Mouse (Mus musculus): ENCODE measurements around the gene Lhx4.

The Lhx4 gene

DNA sequence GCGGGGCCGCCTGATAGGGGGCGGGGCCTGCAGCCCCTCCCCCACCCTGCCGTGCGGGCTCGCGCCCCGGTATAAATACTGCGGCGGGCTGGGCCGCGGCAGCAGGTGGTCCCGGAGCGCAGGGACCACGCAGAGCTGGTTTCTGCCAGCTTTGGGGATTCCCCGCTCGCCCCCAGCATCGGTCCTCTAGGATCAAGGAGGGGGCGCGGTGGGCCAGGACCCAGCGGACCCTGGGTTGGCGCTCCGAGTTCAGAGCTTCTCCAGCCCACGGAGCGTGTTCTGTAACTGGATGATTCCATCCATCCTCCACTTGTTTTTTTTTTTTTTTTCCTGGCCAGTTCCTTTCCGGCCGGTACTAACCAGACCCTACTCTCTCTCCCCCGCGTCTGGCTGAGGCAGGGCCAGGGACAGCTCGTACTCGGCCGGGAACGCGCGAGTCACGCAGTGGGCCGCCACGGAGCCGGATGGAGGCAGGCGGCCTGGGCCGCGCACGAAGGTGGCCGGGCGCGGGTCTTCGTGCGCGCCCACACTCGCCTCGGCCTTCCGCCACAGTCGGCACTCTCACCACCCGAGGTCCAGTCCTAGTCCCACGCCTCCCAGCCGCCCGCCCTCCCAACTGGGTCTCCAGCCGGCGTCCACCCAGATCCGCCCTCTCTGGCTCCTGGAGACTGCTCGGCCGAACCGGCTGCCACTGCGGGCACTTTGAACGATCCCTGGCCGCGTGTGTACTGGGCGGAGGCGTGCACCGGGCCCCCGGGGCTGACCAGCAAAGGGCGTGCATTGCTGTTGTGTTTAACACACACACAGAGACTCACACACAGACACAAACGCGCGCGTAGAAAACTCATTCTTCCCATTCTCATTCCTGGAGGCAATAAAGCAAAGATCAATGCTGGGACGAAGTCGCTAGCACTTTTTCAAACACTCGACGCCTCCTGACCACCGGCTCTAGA, 8.8 kb downstream of the Lhx4 start:
- DNase-seq (ENCODE audit: low read depth), result no peak

DNA sequence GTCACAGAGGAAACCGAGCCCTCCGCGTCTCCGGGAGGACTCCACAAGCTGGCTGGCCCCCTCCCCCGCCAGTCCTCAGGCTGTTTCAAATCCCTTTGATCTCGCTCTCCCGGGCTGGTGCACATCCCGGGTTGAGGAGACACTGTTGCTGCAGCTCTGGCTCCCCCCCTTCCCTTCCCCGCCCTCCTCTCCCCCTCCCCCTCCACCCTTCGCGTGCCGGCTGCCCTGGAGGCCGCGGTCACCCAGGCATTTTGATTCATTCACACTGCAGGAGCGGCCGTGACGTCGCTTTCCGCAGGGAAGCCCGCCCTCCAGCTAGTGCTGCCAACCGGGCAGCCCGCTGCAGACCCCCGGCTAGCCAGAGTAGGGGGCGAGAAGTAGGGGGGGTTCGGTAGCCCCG, 9.5 kb downstream of the Lhx4 start:
- peak; percentile 45 for DNase-seq (ENCODE audit: low read depth)

DNA sequence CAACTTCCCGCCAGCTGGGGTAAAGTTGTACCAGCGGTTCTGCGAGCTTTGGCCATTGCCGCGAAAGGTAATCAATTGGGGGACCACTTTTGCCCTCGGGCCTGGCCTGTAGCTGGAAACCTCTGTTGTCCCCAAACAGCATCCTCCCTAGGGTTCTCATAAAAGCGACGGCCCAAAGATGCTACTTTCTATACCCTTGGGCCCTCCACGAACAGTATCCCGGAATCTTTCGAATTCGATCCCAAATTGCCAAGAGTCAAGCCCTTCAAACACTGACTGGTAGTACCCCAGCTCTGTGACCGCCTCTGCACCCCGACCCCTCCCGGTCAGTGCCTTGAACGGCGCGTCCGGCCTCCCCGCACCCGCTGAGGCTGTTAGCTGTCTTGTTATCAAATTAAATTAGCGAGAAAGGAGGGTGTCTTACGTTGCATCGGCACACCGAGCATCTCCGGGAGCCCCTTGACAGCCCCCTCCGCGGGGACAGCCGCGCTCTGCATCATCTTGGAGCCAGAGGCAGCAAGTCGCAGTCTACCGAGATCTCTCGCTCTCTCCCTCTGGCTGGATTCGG, 10.0 kb downstream of the Lhx4 start:
- no peak for DNase-seq (ENCODE audit: low read depth)

DNA sequence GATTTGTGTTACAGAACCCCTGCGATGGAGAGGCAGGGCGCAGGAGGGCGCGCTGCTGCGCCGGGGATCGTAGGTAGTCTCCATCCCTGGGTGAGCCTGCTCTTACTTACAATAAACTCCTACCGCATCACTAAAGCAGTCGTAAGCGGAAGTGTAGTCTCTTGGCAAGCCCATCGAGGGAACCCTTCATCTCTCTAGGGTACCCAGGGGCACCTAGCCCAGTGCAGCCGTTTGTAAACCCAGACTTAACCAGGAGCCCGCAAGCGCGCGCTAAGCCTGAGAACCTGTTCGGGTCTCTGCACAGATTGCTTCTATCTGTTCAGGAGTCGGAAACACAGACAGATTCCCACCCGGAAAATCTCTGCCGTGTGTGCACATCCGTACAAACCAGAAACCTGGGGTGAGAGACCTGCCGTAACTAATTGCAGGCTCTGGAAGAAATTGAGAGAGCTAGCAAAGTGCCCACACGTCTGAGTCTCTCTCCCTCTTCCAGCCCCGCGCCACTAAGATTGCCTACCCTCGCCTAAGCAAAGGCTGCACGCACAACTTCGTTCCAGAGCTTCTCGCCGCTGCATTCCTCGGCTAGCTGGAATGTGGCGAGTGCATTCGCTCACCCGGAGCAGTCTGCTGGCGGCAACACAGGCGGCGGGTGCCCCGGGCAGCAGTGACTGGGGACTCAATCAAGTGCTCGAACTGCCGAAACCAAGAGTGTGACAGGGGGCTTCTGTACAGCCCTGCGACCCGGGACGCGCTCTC, 10.7 kb downstream of the Lhx4 start:
- peak; percentile 55 for DNase-seq (ENCODE audit: low read depth)

DNA sequence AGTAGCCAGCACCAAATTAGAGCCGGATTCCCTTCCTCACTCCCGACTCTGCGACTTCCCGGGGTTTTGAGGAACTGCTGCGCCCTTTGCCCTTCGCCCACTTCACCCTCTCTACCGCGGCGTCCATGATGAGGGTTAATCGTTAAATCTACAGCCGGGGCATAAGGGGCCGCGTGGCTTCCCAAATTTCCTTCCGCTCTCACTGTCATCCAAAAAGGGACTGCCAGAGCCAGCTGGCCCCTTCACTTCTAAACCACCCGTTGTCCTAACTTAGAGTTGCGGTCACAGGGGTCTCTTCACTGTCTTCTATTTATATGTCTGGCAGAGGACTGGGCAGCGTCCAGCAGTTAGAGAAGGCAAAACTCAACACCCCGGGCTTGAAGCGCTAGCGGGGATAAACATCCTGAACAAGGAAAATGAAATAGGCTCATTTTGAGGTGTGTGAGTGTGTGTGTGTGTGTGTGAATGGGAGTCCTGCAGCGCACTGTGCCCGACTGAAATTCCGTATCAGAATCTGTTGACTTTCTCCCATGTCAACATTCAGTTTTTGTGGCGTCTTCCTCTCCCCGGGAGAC, 13.6 kb downstream of the Lhx4 start:
- no peak for DNase-seq (ENCODE audit: low read depth)

DNA sequence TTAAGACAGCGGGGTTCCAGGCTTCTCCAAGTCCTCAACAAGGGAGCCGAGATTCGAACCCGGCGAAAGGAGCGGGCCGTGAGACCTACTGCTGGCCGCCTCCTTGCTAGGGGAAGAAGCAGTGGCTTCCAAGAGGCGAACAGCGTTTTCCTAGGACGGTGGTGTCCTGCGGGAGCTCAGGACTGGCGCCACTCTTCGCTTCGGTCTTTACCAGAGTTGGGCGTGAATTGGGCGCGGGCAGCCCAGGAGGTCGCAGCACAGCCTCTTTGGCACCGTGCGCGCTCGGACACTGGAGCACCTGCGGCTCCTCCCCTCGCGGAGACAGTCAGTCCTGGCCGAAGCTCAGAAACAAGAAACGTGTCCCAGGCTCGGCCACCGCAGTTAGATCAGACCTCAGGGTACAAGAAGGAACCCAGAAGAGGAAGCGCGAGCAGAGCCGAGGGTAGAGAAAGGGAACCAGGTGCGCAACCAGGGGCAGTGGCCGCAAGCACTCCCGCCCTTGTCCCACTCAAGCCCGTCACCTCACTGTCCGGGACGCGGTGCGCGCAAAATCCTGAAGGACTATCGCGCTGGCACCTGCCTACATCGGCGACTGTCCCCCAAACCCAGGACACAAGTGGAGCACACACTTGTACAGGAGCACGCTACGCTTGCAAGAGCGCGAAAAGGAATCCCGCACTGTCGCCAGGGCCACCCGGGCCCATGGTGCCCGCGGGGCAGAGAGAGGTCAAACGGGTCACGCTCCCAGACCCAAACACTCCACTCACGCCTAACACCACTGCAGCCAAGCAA, 14.3 kb downstream of the Lhx4 start:
- no peak for DNase-seq (ENCODE audit: low read depth)

DNA sequence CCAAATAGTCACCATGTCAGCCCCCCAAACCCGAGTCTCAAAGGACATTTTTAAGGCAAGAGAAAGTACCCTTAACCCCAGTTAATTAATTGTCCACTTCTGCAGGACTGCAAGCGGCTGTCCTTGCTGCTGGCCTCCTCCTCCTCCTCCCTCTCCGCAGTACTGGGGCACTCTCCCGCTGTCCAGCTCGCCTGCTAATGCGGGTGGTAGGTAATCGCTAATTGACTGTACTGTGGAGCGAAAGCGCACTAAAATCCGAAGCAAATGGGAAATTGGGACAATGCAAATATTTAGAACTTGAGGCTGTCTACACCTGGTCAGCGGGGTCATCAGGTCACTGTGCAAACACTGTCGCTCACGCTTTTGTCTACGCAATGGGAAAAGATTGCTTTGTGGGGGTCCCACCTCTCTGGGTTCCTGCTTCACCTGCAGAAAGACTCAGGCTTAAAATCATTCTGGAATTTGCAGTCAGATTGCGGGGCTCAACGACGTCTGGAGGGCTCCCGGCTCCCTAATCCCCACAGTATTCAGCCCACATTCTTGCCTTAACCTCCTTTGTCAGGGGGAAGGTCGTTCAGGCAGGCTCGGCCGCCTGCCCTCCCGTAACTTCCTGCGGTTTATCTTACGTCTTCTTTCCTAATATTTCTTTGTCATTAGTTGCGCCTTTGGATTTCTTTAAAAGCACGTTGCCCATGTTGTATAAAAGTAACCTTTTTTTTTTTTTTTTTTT, 15.2 kb downstream of the Lhx4 start:
- DNase-seq (ENCODE audit: low read depth), result no peak

DNA sequence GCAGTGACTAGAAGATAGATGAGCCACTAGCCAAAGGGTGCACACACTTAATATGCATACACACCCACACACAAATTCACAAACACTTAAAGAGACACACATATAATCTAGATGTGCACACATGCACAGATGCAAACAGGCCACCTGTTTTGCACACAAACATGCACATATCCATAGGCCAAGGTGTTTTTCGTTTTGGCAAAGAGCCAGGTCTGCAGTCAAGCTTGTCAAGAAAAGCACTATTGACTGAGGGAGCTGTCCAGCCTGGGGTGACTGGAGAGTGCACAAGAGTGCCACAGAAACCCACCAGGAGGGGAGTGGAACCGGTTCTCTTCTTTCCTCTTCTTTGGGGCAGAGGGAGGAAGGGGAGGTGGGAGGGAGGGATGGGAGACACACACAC, 20.3 kb downstream of the Lhx4 start:
- peak; percentile 17 for DNase-seq (ENCODE audit: low read depth)

DNA sequence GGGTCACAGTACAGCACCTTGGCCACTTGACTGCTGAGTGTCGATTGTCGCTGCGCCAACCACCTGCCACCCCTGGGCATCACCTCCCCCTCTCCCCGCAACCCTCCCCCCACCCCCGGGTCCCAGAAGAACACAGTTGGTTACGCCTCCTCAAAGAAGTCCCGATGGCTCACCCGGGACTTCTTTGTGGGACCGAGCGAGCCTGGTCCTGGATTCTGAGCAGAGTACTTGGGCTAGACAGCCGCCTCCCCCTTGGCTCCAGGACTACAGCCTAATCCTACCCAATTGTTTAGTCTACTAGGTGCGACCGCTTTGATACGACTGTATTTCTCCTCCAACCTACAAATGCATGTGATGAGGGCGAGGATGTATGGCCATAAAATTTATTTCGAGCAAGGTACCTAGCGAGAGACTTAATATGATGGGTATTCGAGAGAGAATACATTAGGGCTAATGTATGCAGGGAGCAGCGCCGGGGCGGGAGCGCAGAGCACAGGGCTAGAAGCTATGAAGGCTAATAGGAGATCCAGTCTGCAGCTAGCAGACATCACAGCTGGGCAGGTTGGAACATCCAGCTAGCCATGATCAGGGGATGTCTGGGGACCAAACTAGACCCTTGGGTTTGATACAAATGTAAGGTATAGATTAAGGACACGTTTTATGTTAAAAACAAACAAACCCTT, 22.2 kb downstream of the Lhx4 start:
- DNase-seq (ENCODE audit: low read depth), result no peak

DNA sequence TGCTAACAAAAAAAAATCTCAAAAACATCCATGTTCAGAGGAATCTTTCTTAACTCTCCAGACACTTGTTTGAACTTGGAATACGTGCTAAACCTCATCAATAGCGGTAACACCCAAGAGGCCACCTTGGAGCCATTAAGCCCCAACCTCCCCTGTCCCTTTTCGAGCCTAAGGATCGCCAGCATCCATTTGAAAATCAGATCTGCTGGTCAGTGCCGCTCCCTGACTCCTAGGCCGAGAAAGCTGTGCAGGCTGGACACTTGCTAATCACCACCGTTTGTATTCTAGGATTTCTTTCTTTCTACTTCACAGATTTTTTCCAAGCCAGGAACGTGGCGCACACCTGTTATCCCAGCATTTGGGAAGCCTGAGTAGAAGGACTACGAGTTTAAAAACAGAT, 23.7 kb downstream of the Lhx4 start:
- no peak for DNase-seq (ENCODE audit: low read depth)

DNA sequence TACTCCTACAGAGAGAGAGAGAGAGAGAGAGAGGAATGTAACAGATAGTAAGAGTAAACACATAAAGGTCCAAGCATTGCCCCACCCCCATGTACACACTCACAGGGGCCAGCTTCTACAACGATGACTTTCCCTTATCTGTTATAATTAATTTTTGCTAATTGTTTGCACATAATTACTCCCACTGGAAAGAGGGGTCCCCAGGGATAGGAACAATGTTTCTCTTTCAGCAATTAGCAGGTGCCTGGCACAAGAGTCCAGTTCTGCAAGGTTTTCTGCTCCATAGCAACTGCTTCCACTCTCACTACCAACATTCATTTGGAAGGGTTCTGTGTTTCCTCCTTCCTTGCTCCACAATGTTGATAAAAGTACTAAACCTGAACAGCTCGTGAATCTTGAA, 25.6 kb downstream of the Lhx4 start:
- DNase-seq (ENCODE audit: low read depth), result no peak

DNA sequence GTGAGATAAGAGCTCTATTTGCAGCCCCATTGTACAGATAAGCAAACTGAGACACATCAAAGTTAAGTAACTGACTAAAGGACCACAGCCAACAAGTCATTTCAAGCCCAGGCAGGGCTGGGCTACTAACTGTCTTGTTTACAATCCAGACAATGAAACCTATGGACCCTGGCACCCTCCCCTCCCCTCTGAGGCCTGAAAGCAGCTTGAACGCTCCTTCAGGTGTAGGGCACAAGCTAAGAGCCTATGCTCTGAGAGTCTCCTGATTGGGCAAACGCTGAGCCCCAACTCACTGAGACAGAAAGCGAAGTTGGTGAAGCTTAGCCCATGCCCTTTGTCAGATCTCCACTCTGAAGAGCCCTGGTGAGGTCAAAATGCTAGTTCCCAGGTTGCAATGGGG, 27.2 kb downstream of the Lhx4 start:
- no peak for DNase-seq (ENCODE audit: low read depth)

DNA sequence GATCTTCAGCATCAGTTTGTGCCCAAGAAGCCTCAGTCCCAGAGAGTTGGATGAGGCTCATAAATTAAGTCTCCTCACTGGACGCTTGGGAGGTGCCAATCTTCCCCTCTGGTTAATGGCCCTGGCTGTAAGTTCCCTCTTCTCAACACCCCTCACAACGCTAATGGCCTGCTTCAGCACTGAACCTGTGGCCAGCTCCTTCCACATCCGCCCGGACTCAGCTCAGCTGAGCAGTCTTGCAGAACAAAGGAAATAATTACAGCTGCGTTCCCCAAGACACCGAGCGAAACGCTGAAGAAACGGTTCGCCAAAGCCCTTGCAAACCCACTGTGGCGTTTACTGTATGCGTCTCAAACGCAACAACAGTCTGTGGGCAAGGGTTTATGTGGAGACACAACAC, 29.3 kb downstream of the Lhx4 start:
- DNase-seq (ENCODE audit: low read depth), result peak; percentile 79

DNA sequence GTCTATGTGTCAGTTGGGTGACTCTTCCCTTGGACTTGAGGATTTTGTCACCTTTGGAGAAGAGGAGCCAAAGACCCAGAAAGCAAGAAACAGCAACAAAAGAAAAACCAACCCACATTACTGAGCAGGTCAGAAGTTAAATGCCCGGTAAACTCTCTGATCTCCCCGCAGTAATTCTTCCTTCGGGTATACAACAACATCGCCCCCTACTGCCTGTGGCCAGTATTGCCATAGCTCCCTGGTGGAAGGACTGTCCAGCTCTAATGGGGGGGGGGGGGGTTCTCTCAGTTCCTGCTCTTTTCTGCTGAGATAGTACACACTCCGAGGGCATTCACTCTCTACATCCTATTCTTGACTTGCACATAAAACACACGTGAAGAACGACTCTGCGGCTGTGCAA, 30.0 kb downstream of the Lhx4 start:
- DNase-seq (ENCODE audit: low read depth), result peak; percentile 62

DNA sequence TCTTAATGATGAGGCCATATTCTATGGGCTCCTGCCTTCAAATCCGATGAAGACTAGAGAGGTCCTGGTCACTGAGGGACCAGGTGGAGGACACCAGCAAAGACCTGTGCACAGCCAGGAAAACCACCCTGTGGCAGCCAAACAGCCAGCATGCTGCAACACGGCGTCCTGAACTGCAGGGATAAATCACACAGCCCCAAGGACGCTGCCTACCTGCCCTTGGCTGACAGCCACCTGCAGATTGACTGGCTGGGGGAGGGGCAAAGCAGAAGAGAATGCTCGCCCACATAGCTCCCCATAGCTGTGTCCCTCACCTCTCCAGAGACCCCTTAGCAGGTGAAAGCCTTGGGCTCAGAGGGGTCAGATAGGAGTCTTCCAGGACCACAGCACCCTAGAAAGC, 31.5 kb downstream of the Lhx4 start:
- no peak for DNase-seq (ENCODE audit: low read depth)

DNA sequence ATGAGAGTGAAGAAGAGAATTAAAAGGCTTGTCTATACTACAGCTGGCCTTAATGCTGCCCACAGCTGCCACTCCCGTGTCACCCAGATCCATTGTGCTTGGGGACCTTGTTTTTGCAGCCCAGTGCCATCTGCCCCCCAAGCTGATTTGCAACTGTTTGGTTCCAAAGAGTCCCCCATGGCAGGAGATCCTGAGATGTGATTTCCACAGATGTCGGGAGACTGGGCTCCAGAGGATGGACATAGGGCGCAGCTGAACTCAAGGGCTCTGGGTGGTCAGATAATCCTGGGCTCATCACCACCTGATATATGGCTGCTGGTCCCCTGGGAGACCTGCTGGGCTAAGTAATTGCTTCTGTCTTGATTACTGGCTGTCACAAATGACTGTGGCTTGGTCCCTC, 32.6 kb downstream of the Lhx4 start:
- DNase-seq (ENCODE audit: low read depth), result no peak

DNA sequence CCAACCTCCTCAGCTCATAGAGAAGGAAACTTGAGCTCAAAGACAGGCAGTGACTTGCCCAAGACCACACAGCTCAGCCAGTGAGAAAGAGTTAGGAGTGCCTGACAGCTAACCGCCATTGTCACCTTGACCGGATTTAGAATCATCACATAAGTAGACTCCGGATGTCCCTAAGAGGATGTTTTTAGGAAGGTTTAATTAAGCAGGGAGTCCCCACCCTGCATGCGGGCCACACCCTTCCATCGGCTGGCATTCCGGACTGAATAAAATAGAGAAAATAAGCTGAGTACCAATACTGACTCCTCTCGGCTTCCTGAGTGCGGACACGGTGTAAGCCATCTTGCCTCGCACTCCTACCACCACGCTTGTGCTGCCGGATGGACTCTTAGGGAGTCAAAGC, 34.2 kb downstream of the Lhx4 start:
- no peak for DNase-seq (ENCODE audit: low read depth)

DNA sequence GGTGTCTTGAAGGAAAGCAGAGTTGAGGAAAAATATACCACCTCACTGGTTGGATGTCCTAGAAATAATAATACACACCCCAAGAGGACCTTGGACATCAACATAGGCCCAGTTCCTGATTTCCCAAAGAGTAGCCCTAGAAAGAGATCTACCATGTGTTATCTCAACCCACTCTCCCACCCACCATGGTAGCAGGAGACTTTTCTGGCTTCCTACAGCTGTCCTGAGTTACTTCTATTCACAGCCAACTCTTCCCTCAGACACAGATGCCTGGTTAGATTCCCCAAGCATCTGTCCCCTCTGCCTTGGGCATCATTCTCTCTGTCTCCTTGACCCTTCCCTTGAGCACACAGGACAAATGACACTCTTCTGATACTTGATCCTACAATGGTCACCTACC, 36.1 kb downstream of the Lhx4 start:
- DNase-seq (ENCODE audit: low read depth), result no peak

DNA sequence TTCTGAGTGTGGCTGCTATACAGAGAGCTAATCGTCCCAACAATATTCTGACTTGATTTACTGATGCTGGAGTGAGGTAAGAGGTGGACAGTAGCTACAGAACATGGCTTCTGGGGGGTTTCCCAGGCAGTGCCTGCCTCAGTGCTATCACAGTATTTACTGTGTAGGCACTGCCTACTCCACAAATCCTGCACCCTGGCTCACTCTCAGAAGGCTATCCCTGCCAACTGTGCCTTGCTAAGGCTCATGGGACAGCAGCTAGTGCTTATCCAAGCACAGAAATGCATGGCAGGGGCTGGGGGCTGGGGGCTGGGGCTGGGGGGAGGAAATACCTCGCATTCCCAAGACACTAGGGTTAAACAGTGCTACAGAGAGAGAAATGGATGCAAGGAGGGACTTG, 38.2 kb downstream of the Lhx4 start:
- peak; percentile 40 for DNase-seq (ENCODE audit: low read depth)

DNA sequence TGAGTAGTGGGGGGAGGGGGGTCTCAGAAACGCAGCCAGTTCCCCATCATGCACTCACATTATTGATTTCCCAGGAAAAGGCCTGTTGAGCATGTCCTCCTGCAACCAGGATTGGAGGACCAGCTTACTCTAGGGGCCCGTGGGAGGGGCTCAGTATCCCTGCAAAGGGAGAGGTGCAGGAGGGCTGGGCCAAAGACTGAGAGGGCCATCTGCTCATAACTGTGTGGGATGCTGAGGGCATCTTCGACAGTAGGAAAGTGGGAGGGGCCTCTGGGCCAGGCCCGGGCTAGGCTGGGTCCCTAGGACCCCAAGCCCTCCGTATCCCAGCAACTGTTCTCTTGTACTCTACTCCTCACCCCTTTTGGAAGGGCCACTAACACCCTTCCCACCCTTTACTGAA, 47.3 kb downstream of the Lhx4 start:
- no peak for DNase-seq (ENCODE audit: low read depth)

All from NIH3T3 (cell line).